Mouse (Mus musculus): ENCODE results near the gene Bcat2. TPM values are rescaled to one million over a fixed set of nuclear protein-coding genes. Genes with fewer than 3 reads are reported as not detected.

Gene Bcat2
- polyA plus RNA-seq, 1 experiment from 2014 or later, result 84.7 TPM

Other genes with a start within 250 kb of the Bcat2 start
- 2.3 and 3.9 TPM in 2 replicates for gene Trpm4, start 236.4 kb upstream of the Bcat2 start, polyA plus RNA-seq (2014; fragmentation: Nextera tagmentation; extraction: Ambion mirVana)
- 0.12 and 0.30 TPM in 2 replicates for gene Hrc, start 234.9 kb upstream of the Bcat2 start, polyA plus RNA-seq (2014; fragmentation: Nextera tagmentation; extraction: Ambion mirVana)
- gene Ppfia3, start 203.1 kb upstream of the Bcat2 start, polyA plus RNA-seq (2014; fragmentation: Nextera tagmentation; extraction: Ambion mirVana), result 2.0 and 2.1 TPM in 2 replicates
- 0.35 TPM in 1 of 2 replicates, not detected in the other for gene Lin7b, start 199.6 kb upstream of the Bcat2 start, polyA plus RNA-seq (2014; fragmentation: Nextera tagmentation; extraction: Ambion mirVana)
- gene Snrnp70, start 174.4 kb upstream of the Bcat2 start, polyA plus RNA-seq (2014; fragmentation: Nextera tagmentation; extraction: Ambion mirVana), result 51.6 and 64.4 TPM in 2 replicates
- gene Kcna7, start 164.5 kb upstream of the Bcat2 start, polyA plus RNA-seq (2014; fragmentation: Nextera tagmentation; extraction: Ambion mirVana), result 0.18 TPM in 1 of 2 replicates, not detected in the other
- gene Ntf5, start 156.5 kb upstream of the Bcat2 start, polyA plus RNA-seq (2014; fragmentation: Nextera tagmentation; extraction: Ambion mirVana), result 2.0 and 2.5 TPM in 2 replicates
- 0.26 TPM in 1 of 2 replicates, not detected in the other for gene Lhb, start 149.3 kb upstream of the Bcat2 start, polyA plus RNA-seq (2014; fragmentation: Nextera tagmentation; extraction: Ambion mirVana)
- gene Gys1, start 135.3 kb upstream of the Bcat2 start, polyA plus RNA-seq (2014; fragmentation: Nextera tagmentation; extraction: Ambion mirVana), result 21.4 and 23.7 TPM in 2 replicates
- 240 and 250 TPM in 2 replicates for gene Ruvbl2, start 132.1 kb upstream of the Bcat2 start, polyA plus RNA-seq (2014; fragmentation: Nextera tagmentation; extraction: Ambion mirVana)
- 6,297 and 6,318 TPM in 2 replicates for gene Ftl1, start 110.3 kb upstream of the Bcat2 start, polyA plus RNA-seq (2014; fragmentation: Nextera tagmentation; extraction: Ambion mirVana)
- 190 and 212 TPM in 2 replicates for gene Bax, start 103.3 kb upstream of the Bcat2 start, polyA plus RNA-seq (2014; fragmentation: Nextera tagmentation; extraction: Ambion mirVana)
- 2.3 and 3.2 TPM in 2 replicates for gene Tulp2, start 88.3 kb upstream of the Bcat2 start, polyA plus RNA-seq (2014; fragmentation: Nextera tagmentation; extraction: Ambion mirVana)
- gene Gm45808, start 83.3 kb upstream of the Bcat2 start, polyA plus RNA-seq (2014; fragmentation: Nextera tagmentation; extraction: Ambion mirVana), result not detected in 2 replicates
- gene Dhdh, start 81.3 kb upstream of the Bcat2 start, polyA plus RNA-seq (2014; fragmentation: Nextera tagmentation; extraction: Ambion mirVana), result 4.9 and 5.8 TPM in 2 replicates
- 149 and 153 TPM in 2 replicates for gene Nucb1, start 59.7 kb upstream of the Bcat2 start, polyA plus RNA-seq (2014; fragmentation: Nextera tagmentation; extraction: Ambion mirVana)
- gene Ppp1r15a, start 43.9 kb upstream of the Bcat2 start, polyA plus RNA-seq (2014; fragmentation: Nextera tagmentation; extraction: Ambion mirVana), result 61.6 and 62.0 TPM in 2 replicates
- 0.64 and 0.89 TPM in 2 replicates for gene Plekha4, start 43.8 kb upstream of the Bcat2 start, polyA plus RNA-seq (2014; fragmentation: Nextera tagmentation; extraction: Ambion mirVana)
- 2.8 and 5.4 TPM in 2 replicates for gene Hsd17b14, start 15.3 kb upstream of the Bcat2 start, polyA plus RNA-seq (2014; fragmentation: Nextera tagmentation; extraction: Ambion mirVana)
- 0.23 TPM in 1 of 2 replicates, not detected in the other for gene Fgf21, start 45.3 kb downstream of the Bcat2 start, polyA plus RNA-seq (2014; fragmentation: Nextera tagmentation; extraction: Ambion mirVana)
- gene Fut1, start 47.1 kb downstream of the Bcat2 start, polyA plus RNA-seq (2014; fragmentation: Nextera tagmentation; extraction: Ambion mirVana), result not detected in 2 replicates
- gene Izumo1, start 51.7 kb downstream of the Bcat2 start, polyA plus RNA-seq (2014; fragmentation: Nextera tagmentation; extraction: Ambion mirVana), result 0.21 and 0.22 TPM in 2 replicates
- 8.0 and 9.3 TPM in 2 replicates for gene Rasip1, start 57.3 kb downstream of the Bcat2 start, polyA plus RNA-seq (2014; fragmentation: Nextera tagmentation; extraction: Ambion mirVana)
- gene Mamstr, start 69.8 kb downstream of the Bcat2 start, polyA plus RNA-seq (2014; fragmentation: Nextera tagmentation; extraction: Ambion mirVana), result 0.69 and 0.73 TPM in 2 replicates
- gene Fut2, start 96.2 kb downstream of the Bcat2 start, polyA plus RNA-seq (2014; fragmentation: Nextera tagmentation; extraction: Ambion mirVana), result 0.08 TPM in 1 of 2 replicates, not detected in the other
- 0.23 TPM in 1 of 2 replicates, not detected in the other for gene Ntn5, start 113.9 kb downstream of the Bcat2 start, polyA plus RNA-seq (2014; fragmentation: Nextera tagmentation; extraction: Ambion mirVana)
- 0.30 and 0.33 TPM in 2 replicates for gene Sec1, start 124.2 kb downstream of the Bcat2 start, polyA plus RNA-seq (2014; fragmentation: Nextera tagmentation; extraction: Ambion mirVana)
- 1.0 and 1.2 TPM in 2 replicates for gene Car11, start 129.7 kb downstream of the Bcat2 start, polyA plus RNA-seq (2014; fragmentation: Nextera tagmentation; extraction: Ambion mirVana)
- gene Dbp, start 134.9 kb downstream of the Bcat2 start, polyA plus RNA-seq (2014; fragmentation: Nextera tagmentation; extraction: Ambion mirVana), result 1.8 and 1.9 TPM in 2 replicates
- gene Rpl18, start 145.3 kb downstream of the Bcat2 start, polyA plus RNA-seq (2014; fragmentation: Nextera tagmentation; extraction: Ambion mirVana), result 1,405 and 1,469 TPM in 2 replicates
- gene Sphk2, start 147.8 kb downstream of the Bcat2 start, polyA plus RNA-seq (2014; fragmentation: Nextera tagmentation; extraction: Ambion mirVana), result 24.2 and 25.6 TPM in 2 replicates
- gene Fam83e, start 151.1 kb downstream of the Bcat2 start, polyA plus RNA-seq (2014; fragmentation: Nextera tagmentation; extraction: Ambion mirVana), result 0.77 and 1.1 TPM in 2 replicates
- not detected in 2 replicates for gene Spaca4, start 155.7 kb downstream of the Bcat2 start, polyA plus RNA-seq (2014; fragmentation: Nextera tagmentation; extraction: Ambion mirVana)
- 0.30 and 0.45 TPM in 2 replicates for gene Lmtk3, start 213.6 kb downstream of the Bcat2 start, polyA plus RNA-seq (2014; fragmentation: Nextera tagmentation; extraction: Ambion mirVana)
- 0.65 and 0.70 TPM in 2 replicates for gene Sult2b1, start 214.5 kb downstream of the Bcat2 start, polyA plus RNA-seq (2014; fragmentation: Nextera tagmentation; extraction: Ambion mirVana)
- 67.2 and 69.1 TPM in 2 replicates for gene Cyth2, start 244.4 kb downstream of the Bcat2 start, polyA plus RNA-seq (2014; fragmentation: Nextera tagmentation; extraction: Ambion mirVana)

Measured in liver, embryonic 11.5 days (tissue).